Mouse (Mus musculus): ENCODE results near the gene Pnpla6.

DNA sequence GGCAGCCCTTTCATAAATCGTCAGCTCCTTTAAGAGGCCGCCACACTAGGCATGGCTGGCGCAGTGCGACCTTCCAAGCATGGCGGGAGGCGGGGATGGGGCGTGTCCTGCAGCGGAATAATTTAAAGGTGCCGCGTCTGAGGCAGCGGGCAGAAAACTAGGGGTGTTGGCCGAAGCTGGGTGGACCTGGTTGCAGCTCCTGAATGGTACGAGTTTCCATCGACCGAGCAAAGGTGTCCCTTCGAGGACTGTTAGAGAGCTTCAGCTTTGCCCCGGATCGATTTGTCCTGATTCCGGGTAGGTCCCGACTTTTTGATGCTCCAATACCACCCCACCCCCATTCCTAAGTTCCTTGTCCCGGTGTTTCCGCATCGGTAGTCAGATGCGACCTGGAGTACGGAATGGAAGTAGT is at the start of gene Pnpla6:
- TF ChIP-seq CEBPB (IDR thresholded peaks at IDR 0.05; ENCODE audit: low read depth), result no peak
- TF ChIP-seq CTCF (IDR thresholded peaks at IDR 0.05; ENCODE audit: control insufficient read depth, insufficient read depth, insufficient read length), result no peak
- TF ChIP-seq MAX (IDR thresholded peaks at IDR 0.05), result no peak
- no peak for TF ChIP-seq FOSL1 (IDR thresholded peaks at IDR 0.05; ENCODE audit: insufficient read depth, low read length, poor library complexity, severe bottlenecking)

Data from C2C12 (cell line).